Mouse (Mus musculus) MEL (cell line): ENCODE data around the gene Fmnl2. TPM values are rescaled to one million over a fixed set of nuclear protein-coding genes. Genes with fewer than 3 reads are reported as not detected.

Experiments used
- DNase-seq: peaks from one replicate; pipeline ENCODE4 v3.0.0; 2011; ENCODE audit warnings: low read depth, low spot score
- H3K27ac ChIP-seq: 2 replicates; pipeline ENCODE4 v1.5.1; 2012; ENCODE audit warnings: low read depth, mild to moderate bottlenecking, control low read depth, low read length, moderate library complexity; ENCODE audit not compliant: control insufficient read depth
- H3K27me3 ChIP-seq, 2 experiments: fragments of 150-350 bp in 1 of 2; sonication (generic) in 1 of 2; 2 replicates each; pipeline ENCODE4 v1.6.1; 2012; ENCODE audit warnings: low read length in 2 of 2, mild to moderate bottlenecking in 2 of 2, improper control_type of control experiment in 1 of 2, moderate library complexity in 1 of 2; ENCODE audit not compliant: insufficient read depth in 2 of 2, control insufficient read depth in 1 of 2
- H3K36me3 ChIP-seq, 2 experiments: 2 replicates each; pipeline ENCODE4 v1.6.1; 2012 to 2014; ENCODE audit warnings: low read length in 2 of 2, improper control_type of control experiment in 1 of 2, inconsistent platforms in 1 of 2, mild to moderate bottlenecking in 1 of 2; ENCODE audit not compliant: insufficient read depth in 2 of 2, control insufficient read depth in 1 of 2
- H3K4me1 ChIP-seq, 2 experiments: fragments of 150-350 bp in 1 of 2; sonication (generic) in 1 of 2; 2 replicates each; pipeline ENCODE4 v1.6.1; 2012; ENCODE audit warnings: low read length in 2 of 2, improper control_type of control experiment in 1 of 2, mild to moderate bottlenecking in 1 of 2; ENCODE audit not compliant: insufficient read depth in 2 of 2, control insufficient read depth in 1 of 2
- H3K4me3 ChIP-seq, 2 experiments: fragments of 150-350 bp in 1 of 2; sonication (generic) in 1 of 2; 2 replicates each; pipeline ENCODE4 v1.5.1; 2012; ENCODE audit warnings: low read depth in 2 of 2, low read length in 2 of 2, mild to moderate bottlenecking in 2 of 2, moderate library complexity in 2 of 2, control low read depth in 1 of 2, improper control_type of control experiment in 1 of 2; ENCODE audit not compliant: control insufficient read depth in 1 of 2, insufficient read depth in 1 of 2
- H3K79me2 ChIP-seq: 2 replicates; pipeline ENCODE4 v1.6.1; 2012; ENCODE audit warnings: mild to moderate bottlenecking, low read length, moderate library complexity; ENCODE audit not compliant: control insufficient read depth, poor library complexity, insufficient read depth
- H3K9ac ChIP-seq: 2 replicates; pipeline ENCODE4 v1.6.1; 2012; ENCODE audit warnings: low read depth, mild to moderate bottlenecking, control low read depth, low read length, moderate library complexity; ENCODE audit not compliant: control insufficient read depth, poor library complexity, severe bottlenecking
- H3K9me3 ChIP-seq: fragments of 150-350 bp; sonication (generic); replicated peaks from 2 replicates; pipeline ENCODE4 v1.6.1; 2012; ENCODE audit warnings: mild to moderate bottlenecking, low read length, improper control_type of control experiment, moderate library complexity; ENCODE audit not compliant: insufficient read depth
- CHD1 ChIP-seq: IDR thresholded peaks from 2 replicates; pipeline ENCODE4 v1.6.1; 2012; ENCODE audit warnings: low read depth, mild to moderate bottlenecking, inconsistent platforms, low read length, improper control_type of control experiment
- CHD2 ChIP-seq: IDR thresholded peaks from 2 replicates; pipeline ENCODE4 v1.6.1; 2011; ENCODE audit warnings: low read length, improper control_type of control experiment
- CTCF ChIP-seq, 3 experiments: IDR thresholded peaks in 2 of 3; conservative IDR thresholded peaks in 1 of 3; 2 replicates each; pipeline ENCODE4 v1.5.1; 2011 to 2012; ENCODE audit warnings: low read length in 3 of 3, low read depth in 2 of 3, mild to moderate bottlenecking in 2 of 3, improper control_type of control experiment in 1 of 3, inconsistent platforms in 1 of 3, mixed read lengths in 1 of 3, moderate library complexity in 1 of 3; ENCODE audit not compliant: control insufficient read depth in 1 of 3, insufficient read depth in 1 of 3, poor library complexity in 1 of 3, severe bottlenecking in 1 of 3
- E2F4 ChIP-seq: IDR thresholded peaks from 2 replicates; pipeline ENCODE4 v1.6.1; 2011; ENCODE audit warnings: low read depth, low read length, improper control_type of control experiment, borderline replicate concordance
- ELF1 ChIP-seq: IDR thresholded peaks from 2 replicates; pipeline ENCODE4 v1.6.1; 2014; ENCODE audit warnings: low read depth, mild to moderate bottlenecking, inconsistent platforms, low read length, improper control_type of control experiment, moderate library complexity
- EP300 ChIP-seq, 2 experiments: IDR thresholded peaks; 2 replicates each; pipeline ENCODE4 v1.6.1; 2011; ENCODE audit warnings: improper control_type of control experiment in 2 of 2, low read length in 2 of 2, low read depth in 1 of 2, mild to moderate bottlenecking in 1 of 2
- GABPA ChIP-seq: IDR thresholded peaks from 2 replicates; pipeline ENCODE4 v1.6.1; 2012; ENCODE audit warnings: low read depth, mild to moderate bottlenecking, inconsistent platforms, low read length, improper control_type of control experiment, moderate library complexity
- GATA1 ChIP-seq: IDR thresholded peaks from 2 replicates; pipeline ENCODE4 v1.6.1; 2011; ENCODE audit warnings: low read depth, low read length, improper control_type of control experiment
- HCFC1 ChIP-seq: IDR thresholded peaks from 2 replicates; pipeline ENCODE4 v1.6.1; 2012; ENCODE audit warnings: low read depth, mild to moderate bottlenecking, inconsistent platforms, low read length, improper control_type of control experiment, moderate library complexity
- MAFK ChIP-seq: IDR thresholded peaks from 2 replicates; pipeline ENCODE4 v1.6.1; 2011; ENCODE audit warnings: low read depth, mild to moderate bottlenecking, low read length, improper control_type of control experiment, borderline replicate concordance
- MAX ChIP-seq: IDR thresholded peaks from 2 replicates; pipeline ENCODE4 v1.6.1; 2011; ENCODE audit warnings: low read length, improper control_type of control experiment
- MAZ ChIP-seq: IDR thresholded peaks from 2 replicates; pipeline ENCODE4 v1.6.1; 2012; ENCODE audit warnings: low read depth, mild to moderate bottlenecking, inconsistent platforms, low read length, improper control_type of control experiment
- MYC ChIP-seq: IDR thresholded peaks from 2 replicates; pipeline ENCODE4 v1.6.1; 2011; ENCODE audit warnings: low read depth, mild to moderate bottlenecking, low read length, improper control_type of control experiment, moderate library complexity
- POLR2A ChIP-seq, 2 experiments: IDR thresholded peaks; 2 replicates each; pipeline ENCODE4 v1.6.1; 2011 to 2012; ENCODE audit warnings: low read length in 2 of 2, mild to moderate bottlenecking in 2 of 2, control low read depth in 1 of 2, improper control_type of control experiment in 1 of 2, low read depth in 1 of 2, moderate library complexity in 1 of 2; ENCODE audit not compliant: control insufficient read depth in 1 of 2, insufficient read depth in 1 of 2, poor library complexity in 1 of 2
- POLR2AphosphoS2 ChIP-seq: IDR thresholded peaks from 2 replicates; pipeline ENCODE4 v1.6.1; 2011; ENCODE audit warnings: low read length, improper control_type of control experiment
- POLR2AphosphoS5 ChIP-seq: IDR thresholded peaks from 2 replicates; pipeline ENCODE4 v1.6.1; 2012; ENCODE audit warnings: low read depth, borderline replicate concordance, mild to moderate bottlenecking, inconsistent platforms, low read length, moderate library complexity, mixed read lengths
- RAD21 ChIP-seq: IDR thresholded peaks from 2 replicates; pipeline ENCODE4 v1.6.1; 2011; ENCODE audit warnings: mild to moderate bottlenecking, low read depth, low read length, improper control_type of control experiment
- RCOR1 ChIP-seq: IDR thresholded peaks from 2 replicates; pipeline ENCODE4 v1.6.1; 2012; ENCODE audit warnings: low read depth, mild to moderate bottlenecking, inconsistent platforms, low read length, improper control_type of control experiment
- SMC3 ChIP-seq: IDR thresholded peaks from 2 replicates; pipeline ENCODE4 v1.6.1; 2011; ENCODE audit warnings: low read depth, low read length, improper control_type of control experiment
- TAL1 ChIP-seq: IDR thresholded peaks from 2 replicates; pipeline ENCODE4 v1.6.1; 2012; ENCODE audit warnings: mild to moderate bottlenecking, inconsistent platforms, low read length, moderate library complexity, mixed read lengths
- TCF12 ChIP-seq: IDR thresholded peaks from 2 replicates; pipeline ENCODE4 v1.6.1; 2014; ENCODE audit warnings: low read depth, mild to moderate bottlenecking, inconsistent platforms, low read length, improper control_type of control experiment, moderate library complexity
- UBTF ChIP-seq: IDR thresholded peaks from 2 replicates; pipeline ENCODE4 v1.6.1; 2012; ENCODE audit warnings: low read depth, mild to moderate bottlenecking, inconsistent platforms, low read length, improper control_type of control experiment, moderate library complexity, borderline replicate concordance; ENCODE audit not compliant: insufficient read depth
- ZC3H11A ChIP-seq: IDR thresholded peaks from 2 replicates; pipeline ENCODE4 v1.6.1; 2012; ENCODE audit warnings: low read depth, mild to moderate bottlenecking, inconsistent platforms, low read length, improper control_type of control experiment
- ZNF384 ChIP-seq: IDR thresholded peaks from 2 replicates; pipeline ENCODE4 v1.6.1; 2012; ENCODE audit warnings: low read depth, mild to moderate bottlenecking, inconsistent platforms, low read length, improper control_type of control experiment
- polyA plus RNA-seq, 2 experiments: library from polyadenylated mRNA; stranded (reverse) in 1 of 2; unstranded in 1 of 2; fragments of >175 nt in 1 of 2; fragments of >200 nt in 1 of 2; gene quantifications; 2 replicates each; pipeline versions ENCODE4 v1.2.1 to v1.2.4; 2012; ENCODE audit warnings: low replicate concordance in 2 of 2, low read depth in 1 of 2; ENCODE audit not compliant: insufficient read length in 2 of 2, insufficient read depth in 1 of 2, missing spikeins in 1 of 2
- total RNA-seq: library from RNA; depleted of rRNA; stranded (reverse); fragments of 300-350 nt; gene quantifications from 2 replicates; pipeline ENCODE4 v1.2.3, GENCODE M21; 2012

The Fmnl2 gene
- total and polyA plus RNA-seq, 3 experiments: not detected

DNA sequence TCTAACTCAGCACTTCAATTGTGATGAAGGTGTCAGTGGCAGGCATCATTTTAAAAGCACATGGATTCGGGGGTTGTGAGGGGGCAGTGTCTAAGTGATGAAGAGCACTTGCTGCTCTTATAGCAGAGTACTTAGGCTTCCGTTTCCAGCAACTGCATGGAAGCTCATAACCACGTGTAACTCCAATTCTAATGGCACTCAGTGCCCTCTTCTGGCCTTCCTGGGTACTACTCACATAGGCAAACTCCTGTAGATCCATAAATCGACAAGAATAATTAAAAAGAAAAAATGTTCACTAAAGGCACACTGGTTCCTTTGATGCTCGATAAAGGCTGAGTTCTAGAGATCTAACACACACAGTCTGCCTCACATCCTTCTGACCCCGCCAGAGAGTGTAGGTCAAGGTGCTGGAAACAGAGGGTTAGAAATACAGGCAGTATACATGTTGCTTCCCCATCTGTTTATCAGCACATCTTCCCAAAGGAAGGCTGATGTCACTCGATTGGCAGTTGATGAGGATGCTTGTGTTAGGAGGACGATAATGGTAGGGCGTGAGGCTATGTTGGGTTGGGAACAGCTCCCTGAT lies 228.1 kb downstream of the Fmnl2 start:
- DNase-seq: peak; percentile 60
- H3K4me1 ChIP-seq: no peaks in the 10 kb centered on the region
- H3K4me3 ChIP-seq: no peak overlapping the region
- TF ChIP-seq RAD21: peak; percentile 58
- peak; percentile 95 for TF ChIP-seq MYC
- no peak for TF ChIP-seq TCF12
- TF ChIP-seq SMC3: peak; percentile 62
- 0 out of 2 replicates have a peak, but pooled peaks have one; percentile 3 for TF ChIP-seq ZC3H11A
- TF ChIP-seq UBTF: no peak
- no peak for TF ChIP-seq MAFK
- peak; percentile 85 for TF ChIP-seq MAX
- TF ChIP-seq POLR2AphosphoS2: no peak
- TF ChIP-seq CTCF (IDR thresholded peaks at IDR 0.05 in 2 of 3, conservative IDR thresholded peaks at IDR 0.05 in 1 of 3; ENCODE audit: control insufficient read depth in 1 of 3, insufficient read depth in 1 of 3, low read depth in 2 of 3, low read length in 3 of 3, poor library complexity in 1 of 3, severe bottlenecking in 1 of 3): peak; percentile 23 to 63 (median 52); a peak in 5 of 6 replicates
- H3K36me3 ChIP-seq: no peaks in the 10 kb centered on the region
- H3K9me3 ChIP-seq: no peaks in the 10 kb centered on the region
- no peaks in the 10 kb centered on the region for H3K79me2 ChIP-seq
- no peak overlapping the region for H3K27ac ChIP-seq
- H3K9ac ChIP-seq: peak overlapping the region; percentile 24; the same call in 1 of the 2 replicates
- H3K27me3 ChIP-seq: no peaks in the 10 kb centered on the region

GRCm38 (mm10) chr2:53088744-53089143 lies 231.1 kb downstream of the Fmnl2 start:
- no peak for TF ChIP-seq MAFK
- TF ChIP-seq POLR2AphosphoS5: no peak
- TF ChIP-seq EP300 (IDR thresholded peaks at IDR 0.05; ENCODE audit: low read depth in 1 of 2, low read length in 2 of 2): no peak
- no peak for TF ChIP-seq CHD2
- no peak for TF ChIP-seq GATA1
- no peak for TF ChIP-seq CHD1
- TF ChIP-seq E2F4: no peak
- TF ChIP-seq MAZ: no peak
- TF ChIP-seq GABPA: no peak
- TF ChIP-seq ZC3H11A: no peak
- no peak for TF ChIP-seq HCFC1
- no peak for TF ChIP-seq RCOR1
- TF ChIP-seq ZNF384: no peak
- TF ChIP-seq ELF1: no peak
- TF ChIP-seq POLR2A (IDR thresholded peaks at IDR 0.05; ENCODE audit: control insufficient read depth in 1 of 2, insufficient read depth in 1 of 2, low read depth in 1 of 2, low read length in 2 of 2, poor library complexity in 1 of 2): no peak
- TF ChIP-seq MAX: no peak
- no peak for TF ChIP-seq TCF12
- TF ChIP-seq TAL1: no peak
- no peak for TF ChIP-seq CTCF (IDR thresholded peaks at IDR 0.05 in 2 of 3, conservative IDR thresholded peaks at IDR 0.05 in 1 of 3; ENCODE audit: control insufficient read depth in 1 of 3, insufficient read depth in 1 of 3, low read depth in 2 of 3, low read length in 3 of 3, poor library complexity in 1 of 3, severe bottlenecking in 1 of 3)
- no peak for DNase-seq
- H3K9ac ChIP-seq: no peak overlapping the region

More at GRCm38 (mm10) chr2:53088744-53089143, 231.1 kb downstream of the Fmnl2 start:
- Histone ChIP-seq H3K36me3 (no peaks in the 10 kb centered on the region), H3K27me3 (no peaks in the 10 kb centered on the region), H3K27ac (no peak overlapping the region), H3K4me1 (no peaks in the 10 kb centered on the region), H3K79me2 (no peaks in the 10 kb centered on the region), H3K4me3 (no peak overlapping the region), H3K9me3 (no peaks in the 10 kb centered on the region)
